Comparison of ENCODE assay signal across 18 mouse cellular contexts in genomic region chr13:57003565-57004132, GRCm38 (mm10).
DNase-seq lines count a peak whose midpoint lies in the region; ATAC-seq and TF ChIP-seq lines count a peak whose summit lies in the region.
"Had no signal": no experiment of that assay in that cellular context is flagged by ENCODE, and none has a peak within 500 bp of the region (broad histone marks: within the 10 kb centered on the region; RNA-seq: fewer than 3 reads in every experiment).

No protein-coding gene starts in this region.

- H3K4me1 ChIP-seq in forebrain, embryonic 13.5 days: peaks cover 16% of the 10 kb centered on the region
- peaks cover 13% of the 10 kb centered on the region for H3K4me1 ChIP-seq in hindbrain, embryonic 15.5 days (replicated peaks)
- no peaks in the 10 kb centered on the region for H3K4me1 ChIP-seq in midbrain, postnatal 0 days (ENCODE audit: insufficient read depth, low read length)
- H3K4me1 ChIP-seq: liver, embryonic 13.5 days; lung, embryonic 15.5 days had no signal

- TF ChIP-seq CTCF in midbrain, postnatal 0 days (IDR thresholded peaks at IDR 0.05): no peak

- H3K4me3 ChIP-seq in forebrain, embryonic 13.5 days: no peak overlapping the region
- no peak overlapping the region for H3K4me3 ChIP-seq in hindbrain, embryonic 15.5 days
- H3K4me3 ChIP-seq in midbrain, postnatal 0 days (ENCODE audit: low read depth, low read length): no peak overlapping the region
- H3K4me3 ChIP-seq: heart, embryonic 10.5 days; liver, embryonic 13.5 days; lung, embryonic 15.5 days had no signal

- peak overlapping the region; percentile 73 for H3K27ac ChIP-seq in forebrain, embryonic 13.5 days
- H3K27ac ChIP-seq in hindbrain, embryonic 15.5 days (replicated peaks): peak overlapping the region; percentile 39
- 0 out of 2 replicates have a peak overlapping the region, but pooled peaks have one; percentile 27 for H3K27ac ChIP-seq in midbrain, postnatal 0 days (ENCODE audit: low read depth, low read length)
- H3K27ac ChIP-seq: heart, embryonic 10.5 days; liver, embryonic 13.5 days; lung, embryonic 15.5 days had no signal

- peak; percentile 0 for DNase-seq in kidney, postnatal 10 days
- DNase-seq in kidney, postnatal 25 days: no peak
- peak; percentile 42 for DNase-seq in midbrain, postnatal 0 days (ENCODE audit: low spot score)
- no peak for DNase-seq in kidney, postnatal 14 days
- no peak for DNase-seq in layer of hippocampus, postnatal 14 days (ENCODE audit: low spot score in 2 of 2)
- DNase-seq: adrenal gland, postnatal 36 days; cerebellum, adult 9-11 months; embryo, embryonic 11 days; gastrocnemius, postnatal 36 days; heart, postnatal 10 days; kidney, adult 9 months; liver, embryonic 13.5 days; thymus, postnatal 4 days had no signal

- no peaks in the 10 kb centered on the region for H3K27me3 ChIP-seq in forebrain, embryonic 13.5 days
- no peaks in the 10 kb centered on the region for H3K27me3 ChIP-seq in hindbrain, embryonic 15.5 days
- H3K27me3 ChIP-seq in midbrain, postnatal 0 days (ENCODE audit: insufficient read depth, low read length): no peaks in the 10 kb centered on the region
- H3K27me3 ChIP-seq: liver, embryonic 13.5 days; lung, embryonic 15.5 days had no signal

- ATAC-seq in forebrain, embryonic 13.5 days: peak; percentile 63
- ATAC-seq in hindbrain, embryonic 15.5 days (ENCODE audit: low FRiP score, low read depth): peak; percentile 23; the same call in 1 of the 2 replicates
- ATAC-seq in midbrain, postnatal 0 days (ENCODE audit: low FRiP score): 0 out of 2 replicates have a peak, but pooled peaks have one; percentile 23
- no peak for ATAC-seq in cerebellum, adult (ENCODE audit: insufficient number of reproducible peaks, low FRiP score, low TSS enrichment)

- WGBS in forebrain, embryonic 13.5 days: 6% methylated on average over 8 of the region's 8 CpGs
- WGBS in hindbrain, embryonic 15.5 days: 15% methylated on average over 8 of the region's 8 CpGs
- WGBS in midbrain, postnatal 0 days: 13% methylated on average over 8 of the region's 8 CpGs

- H3K9me3 ChIP-seq in forebrain, embryonic 13.5 days (replicated peaks): no peaks in the 10 kb centered on the region
- H3K9me3 ChIP-seq in hindbrain, embryonic 15.5 days: no peaks in the 10 kb centered on the region
- no peaks in the 10 kb centered on the region for H3K9me3 ChIP-seq in midbrain, postnatal 0 days (ENCODE audit: low read length)
- H3K9me3 ChIP-seq: heart, embryonic 10.5 days; liver, embryonic 13.5 days; lung, embryonic 15.5 days had no signal

- no peak overlapping the region for H3K4me2 ChIP-seq in forebrain, embryonic 13.5 days
- no peak overlapping the region for H3K4me2 ChIP-seq in hindbrain, embryonic 15.5 days
- no peak overlapping the region for H3K4me2 ChIP-seq in midbrain, postnatal 0 days (ENCODE audit: low read depth, low read length, poor library complexity, severe bottlenecking)
- H3K4me2 ChIP-seq: liver, embryonic 13.5 days; lung, embryonic 15.5 days had no signal

- no peaks in the 10 kb centered on the region for H3K36me3 ChIP-seq in forebrain, embryonic 13.5 days (ENCODE audit: poor library complexity, severe bottlenecking)
- no peaks in the 10 kb centered on the region for H3K36me3 ChIP-seq in hindbrain, embryonic 15.5 days
- no peaks in the 10 kb centered on the region for H3K36me3 ChIP-seq in midbrain, postnatal 0 days (ENCODE audit: insufficient read depth, low read length)
- H3K36me3 ChIP-seq: heart, embryonic 10.5 days; liver, embryonic 13.5 days; lung, embryonic 15.5 days had no signal

- no peak overlapping the region for H3K9ac ChIP-seq in forebrain, embryonic 13.5 days
- no peak overlapping the region for H3K9ac ChIP-seq in hindbrain, embryonic 15.5 days
- H3K9ac ChIP-seq in midbrain, postnatal 0 days (replicated peaks; ENCODE audit: low read length, poor library complexity, severe bottlenecking): no peak overlapping the region
- H3K9ac ChIP-seq: liver, embryonic 13.5 days; lung, embryonic 15.5 days had no signal

Comparison
In these comparisons a context has a peak if more than half of its experiments do, and no peak if none do; other contexts are left out.
1. DNase-seq: peak in kidney, postnatal 10 days (single experiment) and midbrain, postnatal 0 days (single experiment); none in kidney, postnatal 25 days (0 of 2), kidney, postnatal 14 days (single experiment) and layer of hippocampus, postnatal 14 days (0 of 2).
2. Peak in every context shown above with its lines, with median percentiles within 50 percentile points of each other: H3K27ac ChIP-seq.